Mouse (Mus musculus): ENCODE measurements around the gene Os9. TPM values are rescaled to one million over a fixed set of nuclear protein-coding genes. Genes with fewer than 3 reads are reported as not detected.

The Os9 gene
- total and polyA plus RNA-seq, 3 experiments: 42.4 to 60.4 TPM; not detected in 1

DNA sequence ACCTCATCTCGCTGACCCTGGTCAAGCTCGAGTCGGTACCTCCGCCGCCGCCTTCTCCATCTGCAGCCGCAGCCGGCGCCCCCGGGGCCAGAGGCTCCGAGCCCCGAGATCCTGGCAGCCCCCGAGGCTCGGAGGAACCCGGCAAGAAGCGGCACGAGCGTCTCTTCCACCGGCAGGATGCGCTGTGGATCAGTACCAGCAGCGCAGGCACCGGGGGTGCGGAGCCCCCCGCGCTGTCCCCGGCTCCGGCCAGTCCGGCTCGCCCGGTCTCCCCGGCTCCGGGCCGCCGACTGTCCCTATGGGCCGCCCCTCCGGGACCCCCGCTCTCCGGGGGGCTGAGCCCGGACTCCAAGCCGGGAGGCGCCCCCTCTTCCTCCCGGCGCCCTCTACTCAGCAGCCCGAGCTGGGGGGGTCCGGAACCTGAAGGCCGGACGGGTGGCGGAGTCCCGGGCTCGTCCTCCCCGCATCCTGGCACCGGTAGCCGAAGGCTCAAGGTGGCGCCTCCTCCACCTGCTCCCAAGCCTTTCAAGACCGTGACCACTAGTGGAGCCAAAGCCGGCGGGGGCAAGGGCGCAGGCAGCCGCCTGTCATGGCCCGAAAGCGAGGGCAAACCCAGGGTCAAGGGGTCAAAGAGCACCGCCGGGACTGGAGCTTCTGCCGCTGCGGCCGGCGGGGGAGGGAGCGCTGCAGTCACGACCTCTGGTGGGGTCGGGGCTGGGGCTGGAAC, 41.1 kb downstream of the Os9 start:
- no peaks in the 10 kb centered on the region for H3K36me3 ChIP-seq (ENCODE audit: control insufficient read depth in 1 of 2, insufficient read depth in 2 of 2, low read length in 2 of 2)
- no peaks in the 10 kb centered on the region for H3K79me2 ChIP-seq (ENCODE audit: control insufficient read depth, insufficient read depth, low read length, poor library complexity)
- no peak overlapping the region for H3K4me3 ChIP-seq (ENCODE audit: control insufficient read depth in 1 of 2, insufficient read depth in 1 of 2, low read depth in 2 of 2, low read length in 2 of 2)
- H3K27ac ChIP-seq (ENCODE audit: control insufficient read depth, low read depth, low read length): no peak overlapping the region
- H3K4me1 ChIP-seq (ENCODE audit: control insufficient read depth in 1 of 2, insufficient read depth in 2 of 2, low read length in 2 of 2): no peaks in the 10 kb centered on the region
- no peaks in the 10 kb centered on the region for H3K27me3 ChIP-seq (ENCODE audit: control insufficient read depth in 1 of 2, insufficient read depth in 2 of 2, low read length in 2 of 2)
- H3K9ac ChIP-seq (ENCODE audit: control insufficient read depth, low read depth, low read length, poor library complexity, severe bottlenecking): no peak overlapping the region
- no peak for DNase-seq (ENCODE audit: low read depth, low spot score)
- no peaks in the 10 kb centered on the region for H3K9me3 ChIP-seq (replicated peaks; ENCODE audit: insufficient read depth, low read length)
- TF ChIP-seq POLR2AphosphoS5 (IDR thresholded peaks at IDR 0.05; ENCODE audit: borderline replicate concordance, low read depth, low read length): no peak
- no peak for TF ChIP-seq MYB (IDR thresholded peaks at IDR 0.05; ENCODE audit: low read depth, low read length)
- TF ChIP-seq ELF1 (IDR thresholded peaks at IDR 0.05; ENCODE audit: low read depth, low read length): no peak
- no peak for TF ChIP-seq USF1 (IDR thresholded peaks at IDR 0.05; ENCODE audit: low read depth, low read length)
- no peak for TF ChIP-seq MAZ (IDR thresholded peaks at IDR 0.05; ENCODE audit: low read depth, low read length)
- TF ChIP-seq ZKSCAN1 (IDR thresholded peaks at IDR 0.05; ENCODE audit: low read depth, low read length): no peak
- no peak for TF ChIP-seq USF2 (IDR thresholded peaks at IDR 0.05; ENCODE audit: borderline replicate concordance in 1 of 2, insufficient read depth in 1 of 2, low read depth in 1 of 2, low read length in 2 of 2)

GRCm38 (mm10) chr10:127078677-127079575, 42.0 kb downstream of the Os9 start:
- Histone ChIP-seq H3K9ac (ENCODE audit: control insufficient read depth, low read depth, low read length, poor library complexity, severe bottlenecking) (no peak overlapping the region), H3K9me3 (replicated peaks; ENCODE audit: insufficient read depth, low read length) (no peaks in the 10 kb centered on the region), H3K4me3 (ENCODE audit: control insufficient read depth in 1 of 2, insufficient read depth in 1 of 2, low read depth in 2 of 2, low read length in 2 of 2) (no peak overlapping the region), H3K4me1 (ENCODE audit: control insufficient read depth in 1 of 2, insufficient read depth in 2 of 2, low read length in 2 of 2) (no peaks in the 10 kb centered on the region), H3K79me2 (ENCODE audit: control insufficient read depth, insufficient read depth, low read length, poor library complexity) (no peaks in the 10 kb centered on the region), H3K27ac (ENCODE audit: control insufficient read depth, low read depth, low read length) (no peak overlapping the region), H3K27me3 (ENCODE audit: control insufficient read depth in 1 of 2, insufficient read depth in 2 of 2, low read length in 2 of 2) (no peaks in the 10 kb centered on the region), H3K36me3 (ENCODE audit: control insufficient read depth in 1 of 2, insufficient read depth in 2 of 2, low read length in 2 of 2) (no peaks in the 10 kb centered on the region)
- no peak for TF ChIP-seq CHD2 (IDR thresholded peaks at IDR 0.05; ENCODE audit: low read length)
- TF ChIP-seq POLR2AphosphoS5 (IDR thresholded peaks at IDR 0.05; ENCODE audit: borderline replicate concordance, low read depth, low read length): no peak
- no peak for TF ChIP-seq EP300 (IDR thresholded peaks at IDR 0.05; ENCODE audit: low read depth in 1 of 2, low read length in 2 of 2)
- TF ChIP-seq E2F4 (IDR thresholded peaks at IDR 0.05; ENCODE audit: borderline replicate concordance, low read depth, low read length): no peak
- TF ChIP-seq KAT2A (conservative IDR thresholded peaks at IDR 0.05; ENCODE audit: low read depth, low read length): no peak
- DNase-seq (ENCODE audit: low read depth, low spot score): no peak

All from MEL (cell line).